Mouse (Mus musculus) liver, adult 2 months (tissue): ENCODE measurements around the gene Grm3. TPM values are rescaled to one million over a fixed set of nuclear protein-coding genes. Genes with fewer than 3 reads are reported as not detected.

ENCODE experiments used
- DNase-seq: peaks from one replicate; pipeline ENCODE4 v3.0.0-alpha.2; 2011; ENCODE audit warnings: low read depth, low spot score; ENCODE audit errors: extremely low read depth
- H3K27ac ChIP-seq: fragments of 200-500 bp; replicated peaks from 2 replicates; pipeline ENCODE4 v1.5.1; 2012; ENCODE audit warnings: low read depth, mild to moderate bottlenecking, control low read depth, inconsistent platforms, low read length; ENCODE audit not compliant: insufficient read depth
- H3K27me3 ChIP-seq: fragments of 200-500 bp; 2 replicates; pipeline ENCODE4 v1.6.1; 2012; ENCODE audit warnings: mild to moderate bottlenecking, moderate library complexity, low read length, inconsistent platforms; ENCODE audit not compliant: control insufficient read depth, insufficient read depth
- H3K36me3 ChIP-seq: fragments of 200-500 bp; 2 replicates; pipeline ENCODE4 v1.6.1; 2012; ENCODE audit warnings: low read length, inconsistent platforms; ENCODE audit not compliant: control insufficient read depth, insufficient read depth
- H3K4me1 ChIP-seq: fragments of 200-500 bp; 2 replicates; pipeline ENCODE4 v1.6.1; 2011; ENCODE audit warnings: low read length; ENCODE audit not compliant: control insufficient read depth, insufficient read depth
- H3K4me3 ChIP-seq: fragments of 200-500 bp; 2 replicates; pipeline ENCODE4 v1.5.1; 2011; ENCODE audit warnings: low read depth, mild to moderate bottlenecking, control low read depth, low read length, moderate library complexity; ENCODE audit not compliant: insufficient read depth
- H3K79me2 ChIP-seq: fragments of 200-500 bp; 2 replicates; pipeline ENCODE4 v1.6.1; 2012; ENCODE audit warnings: inconsistent platforms, mild to moderate bottlenecking, low read length, moderate library complexity; ENCODE audit not compliant: control insufficient read depth, insufficient read depth
- H3K9ac ChIP-seq: fragments of 200-500 bp; 2 replicates; pipeline ENCODE4 v1.6.1; 2012; ENCODE audit warnings: low read depth, mild to moderate bottlenecking, control low read depth, inconsistent platforms, low read length
- CTCF ChIP-seq: fragments of 200-500 bp; IDR thresholded peaks from 2 replicates; pipeline ENCODE4 v1.5.1; 2011; ENCODE audit warnings: low read depth, low read length, control low read depth
- POLR2A ChIP-seq: fragments of 200-500 bp; IDR thresholded peaks from 2 replicates; pipeline ENCODE4 v1.6.1; 2011; ENCODE audit warnings: low read length, control low read depth; ENCODE audit not compliant: insufficient read depth; ENCODE audit errors: extremely low read depth
- WGBS: fragments of 180-500 bp; shearing (Covaris S2); methylation state at CpG from one replicate; pipeline ENCODE4 v1.1.7; 2018; 5-methylcytosine and 5-hydroxymethylcytosine counted together
- polyA plus RNA-seq: library from polyadenylated mRNA; depleted of rRNA; stranded (reverse); fragments of >200 nt; gene quantifications from 2 replicates; pipeline ENCODE4 v1.2.3, GENCODE M21; 2012
- total RNA-seq: library from RNA; depleted of rRNA; stranded (reverse); fragments of >200 nt; gene quantifications from 2 replicates; pipeline ENCODE4 v1.2.3, GENCODE M21; 2014

The Grm3 gene
- total and polyA plus RNA-seq, 2 experiments: not detected

GRCm38 (mm10) chr5:9721136-9721535, 3.8 kb downstream of the Grm3 start:
- Histone ChIP-seq H3K9ac (no peak overlapping the region), H3K79me2 (no peaks in the 10 kb centered on the region), H3K27ac (no peak overlapping the region), H3K27me3 (peaks cover 4% of the 10 kb centered on the region; the same call in 1 of the 2 replicates), H3K4me1 (no peaks in the 10 kb centered on the region), H3K36me3 (no peaks in the 10 kb centered on the region), H3K4me3 (no peak overlapping the region)
- no peak for DNase-seq
- TF ChIP-seq POLR2A (no peak), CTCF (no peak)

GRCm38 (mm10) chr5:9716295-9716694, 8.7 kb downstream of the Grm3 start:
- no peaks in the 10 kb centered on the region for H3K4me1 ChIP-seq
- no peak overlapping the region for H3K9ac ChIP-seq
- no peak overlapping the region for H3K27ac ChIP-seq
- no peak for DNase-seq
- no peaks in the 10 kb centered on the region for H3K79me2 ChIP-seq
- H3K36me3 ChIP-seq: no peaks in the 10 kb centered on the region
- TF ChIP-seq CTCF (no peak), POLR2A (no peak)
- no peak overlapping the region for H3K4me3 ChIP-seq
- 77% methylated on average over 5 of the region's 5 CpGs for WGBS
- H3K27me3 ChIP-seq: no peaks in the 10 kb centered on the region

GRCm38 (mm10) chr5:9707096-9707495, 17.9 kb downstream of the Grm3 start:
- WGBS: 90% methylated on average over 1 of the region's 1 CpGs
- H3K4me3 ChIP-seq: no peak overlapping the region
- no peaks in the 10 kb centered on the region for H3K27me3 ChIP-seq
- no peak overlapping the region for H3K9ac ChIP-seq
- TF ChIP-seq CTCF: no peak
- TF ChIP-seq POLR2A: no peak
- no peaks in the 10 kb centered on the region for H3K36me3 ChIP-seq
- H3K79me2 ChIP-seq: no peaks in the 10 kb centered on the region
- H3K4me1 ChIP-seq: no peaks in the 10 kb centered on the region
- DNase-seq: no peak
- H3K27ac ChIP-seq: no peak overlapping the region

- H3K9ac ChIP-seq: no peak overlapping the region
- no peak for DNase-seq
- 35% methylated on average over 3 of the region's 3 CpGs for WGBS
- H3K4me3 ChIP-seq: no peak overlapping the region
- no peaks in the 10 kb centered on the region for H3K79me2 ChIP-seq
- no peaks in the 10 kb centered on the region for H3K27me3 ChIP-seq
- H3K4me1 ChIP-seq: no peaks in the 10 kb centered on the region
- no peaks in the 10 kb centered on the region for H3K36me3 ChIP-seq
- TF ChIP-seq CTCF: no peak
- TF ChIP-seq POLR2A: no peak
- no peak overlapping the region for H3K27ac ChIP-seq
Observed at GRCm38 (mm10) chr5:9703385-9704009, 21.5 kb downstream of the Grm3 start.

GRCm38 (mm10) chr5:9702656-9703384, 22.1 kb downstream of the Grm3 start:
- Histone ChIP-seq H3K4me1 (no peaks in the 10 kb centered on the region), H3K27ac (no peak overlapping the region), H3K27me3 (no peaks in the 10 kb centered on the region), H3K79me2 (no peaks in the 10 kb centered on the region), H3K36me3 (no peaks in the 10 kb centered on the region), H3K4me3 (no peak overlapping the region), H3K9ac (no peak overlapping the region)
- WGBS: 19% methylated on average over 3 of the region's 3 CpGs
- no peak for DNase-seq
- TF ChIP-seq CTCF (no peak), POLR2A (no peak)

- WGBS: 52% methylated on average over 1 of the region's 1 CpGs
- TF ChIP-seq POLR2A (no peak), CTCF (no peak)
- no peaks in the 10 kb centered on the region for H3K36me3 ChIP-seq
- H3K27me3 ChIP-seq: no peaks in the 10 kb centered on the region
- H3K9ac ChIP-seq: no peak overlapping the region
- no peak for DNase-seq
- no peak overlapping the region for H3K4me3 ChIP-seq
- no peak overlapping the region for H3K27ac ChIP-seq
- no peaks in the 10 kb centered on the region for H3K79me2 ChIP-seq
- H3K4me1 ChIP-seq: no peaks in the 10 kb centered on the region
Observed at GRCm38 (mm10) chr5:9692333-9692732, 32.6 kb downstream of the Grm3 start.
